In genomic region chr6:35874671-35875070, GRCm38 (mm10) we compare ENCODE assay signal across 28 mouse cellular contexts.
"Had no signal": no experiment of that assay in that cellular context is flagged by ENCODE, and none has a peak within 500 bp of the region (broad histone marks: within the 10 kb centered on the region; RNA-seq: fewer than 3 reads in every experiment).

No protein-coding gene starts in this region.

- H3K4me2 ChIP-seq: embryonic facial prominence, embryonic 12.5 days; embryonic facial prominence, embryonic 13.5 days; embryonic facial prominence, embryonic 15.5 days; forebrain, embryonic 12.5 days; forebrain, embryonic 13.5 days; forebrain, embryonic 15.5 days had no signal

- H3K36me3 ChIP-seq: embryonic facial prominence, embryonic 10.5 days; embryonic facial prominence, embryonic 12.5 days; embryonic facial prominence, embryonic 13.5 days; embryonic facial prominence, embryonic 15.5 days; forebrain, embryonic 10.5 days; forebrain, embryonic 12.5 days; forebrain, embryonic 15.5 days had no signal

- H3K9ac ChIP-seq: embryonic facial prominence, embryonic 12.5 days; embryonic facial prominence, embryonic 13.5 days; embryonic facial prominence, embryonic 15.5 days; forebrain, embryonic 12.5 days; forebrain, embryonic 13.5 days; forebrain, embryonic 15.5 days; forebrain, postnatal 0 days had no signal

- H3K4me1 ChIP-seq: embryonic facial prominence, embryonic 10.5 days; embryonic facial prominence, embryonic 12.5 days; embryonic facial prominence, embryonic 13.5 days; embryonic facial prominence, embryonic 15.5 days; forebrain, embryonic 10.5 days; forebrain, embryonic 12.5 days; forebrain, embryonic 13.5 days; forebrain, embryonic 15.5 days had no signal

- H3K4me3 ChIP-seq: embryonic facial prominence, embryonic 10.5 days; embryonic facial prominence, embryonic 12.5 days; embryonic facial prominence, embryonic 13.5 days; embryonic facial prominence, embryonic 15.5 days; erythroblast, embryonic 14.5 days; forebrain, embryonic 10.5 days; forebrain, embryonic 12.5 days; forebrain, embryonic 13.5 days; forebrain, embryonic 15.5 days; gastrocnemius, adult 2 months; heart, adult 2 months had no signal

- H3K9me3 ChIP-seq: embryonic facial prominence, embryonic 10.5 days; embryonic facial prominence, embryonic 12.5 days; embryonic facial prominence, embryonic 13.5 days; embryonic facial prominence, embryonic 15.5 days; forebrain, embryonic 10.5 days; forebrain, embryonic 12.5 days; forebrain, embryonic 13.5 days; forebrain, embryonic 15.5 days had no signal

- H3K27ac ChIP-seq: embryonic facial prominence, embryonic 10.5 days; embryonic facial prominence, embryonic 12.5 days; embryonic facial prominence, embryonic 13.5 days; embryonic facial prominence, embryonic 15.5 days; forebrain, embryonic 10.5 days; forebrain, embryonic 12.5 days; forebrain, embryonic 13.5 days; forebrain, embryonic 15.5 days; gastrocnemius, adult 2 months; heart, adult 2 months had no signal

- DNase-seq: cerebellum, adult 8-10 months; cerebellum, adult 9-10 months; cerebellum, adult 9-11 months; cerebellum, postnatal 10 days; cerebellum, postnatal 14 days; cerebellum, postnatal 25 days; cerebellum, postnatal 36 days; embryo, embryonic 11 days; forebrain, postnatal 0 days; gastrocnemius, adult 2 months; gastrocnemius, postnatal 10 days; gastrocnemius, postnatal 14 days; gastrocnemius, postnatal 25 days; gastrocnemius, postnatal 36 days; heart, adult 11 months; heart, adult 18-20 months; heart, adult 2 months had no signal

- ATAC-seq: forebrain, embryonic 13.5 days; forebrain, embryonic 14.5 days; forebrain, embryonic 15.5 days; forebrain, embryonic 16.5 days; forebrain, postnatal 0 days had no signal

- H3K27me3 ChIP-seq: embryonic facial prominence, embryonic 12.5 days; embryonic facial prominence, embryonic 13.5 days; embryonic facial prominence, embryonic 15.5 days; forebrain, embryonic 12.5 days; forebrain, embryonic 13.5 days; forebrain, embryonic 15.5 days had no signal
